Mouse (Mus musculus): ENCODE measurements around the gene Hyou1. TPM values are rescaled to one million over a fixed set of nuclear protein-coding genes. Genes with fewer than 3 reads are reported as not detected.
"Not testable (repeated sequence)": the region's sequence is repeated elsewhere in the genome, so short reads cannot be mapped to it uniquely, and the experiment has no call there.

Gene Hyou1
- polyA plus RNA-seq, 1 experiment from 2014 or later, result 23.4 TPM

DNA sequence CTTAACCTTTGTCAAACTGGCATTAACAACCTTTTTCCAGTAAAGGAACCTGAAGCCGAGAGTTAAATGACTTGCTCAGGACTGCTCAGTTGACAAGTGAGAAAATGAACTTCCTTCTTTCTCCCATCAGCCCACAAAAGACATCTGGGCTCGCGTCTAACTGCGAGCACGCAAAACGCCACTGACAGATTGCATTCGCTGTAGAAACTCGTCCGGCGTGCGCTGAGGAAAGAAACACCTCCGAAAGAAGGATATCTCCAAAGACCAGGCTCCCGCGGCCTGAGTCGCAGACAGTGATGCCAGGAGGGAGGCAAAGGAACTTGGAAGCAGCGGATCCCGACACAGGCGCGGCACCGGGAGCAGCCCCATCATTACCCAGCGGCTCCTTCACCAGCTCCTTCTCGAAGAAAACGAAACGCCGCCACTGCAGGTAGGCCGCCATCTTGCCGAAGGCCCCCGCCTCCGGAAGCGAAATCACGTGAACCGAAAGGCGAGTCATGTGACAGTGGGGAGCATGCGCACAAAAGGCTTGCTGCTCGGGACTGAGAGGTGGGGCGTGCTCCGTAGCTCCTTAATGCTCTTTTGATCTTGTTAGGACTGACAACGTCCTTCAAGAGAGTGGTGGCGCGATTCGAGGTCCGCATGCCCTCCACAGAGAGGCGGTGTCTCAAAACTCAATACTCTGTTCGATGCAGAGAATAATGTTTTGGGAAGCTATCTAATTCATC lies 17.9 kb upstream of the Hyou1 start, which contains the start of gene Vps11:
Vps11 (minus strand) TSS at position 481 of the 728 bp plus-strand sequence.
- H3K4me1 ChIP-seq, result peaks cover 7% of the 10 kb centered on the region
- H3K36me3 ChIP-seq, result peaks cover 31% of the 10 kb centered on the region
- under 1% methylated on average over 44 of the region's 44 CpGs for WGBS
- H3K27me3 ChIP-seq (ENCODE audit: insufficient read depth, poor library complexity, severe bottlenecking), result no peaks in the 10 kb centered on the region
- peak; percentile 99 for DNase-seq (ENCODE audit: low spot score)
- no peaks in the 10 kb centered on the region for H3K9me3 ChIP-seq
- H3K4me3 ChIP-seq, result peak within 1 kb of the TSS; percentile 95
- H3K27ac ChIP-seq, result peak within 1 kb of the TSS; percentile 87

- H3K27me3 ChIP-seq (ENCODE audit: insufficient read depth, poor library complexity, severe bottlenecking); DNase-seq (ENCODE audit: low spot score); H3K9me3 ChIP-seq; H3K4me1 ChIP-seq: not testable (repeated sequence)
- peaks cover 25% of the 10 kb centered on the region for H3K36me3 ChIP-seq
- H3K27ac ChIP-seq, result peak overlapping the region; percentile 87
- WGBS, result 39% methylated on average over 4 of the region's 4 CpGs
- H3K4me3 ChIP-seq, result peak overlapping the region; percentile 95
Observed at GRCm38 (mm10) chr9:44361931-44362330, 17.4 kb upstream of the Hyou1 start.

DNA sequence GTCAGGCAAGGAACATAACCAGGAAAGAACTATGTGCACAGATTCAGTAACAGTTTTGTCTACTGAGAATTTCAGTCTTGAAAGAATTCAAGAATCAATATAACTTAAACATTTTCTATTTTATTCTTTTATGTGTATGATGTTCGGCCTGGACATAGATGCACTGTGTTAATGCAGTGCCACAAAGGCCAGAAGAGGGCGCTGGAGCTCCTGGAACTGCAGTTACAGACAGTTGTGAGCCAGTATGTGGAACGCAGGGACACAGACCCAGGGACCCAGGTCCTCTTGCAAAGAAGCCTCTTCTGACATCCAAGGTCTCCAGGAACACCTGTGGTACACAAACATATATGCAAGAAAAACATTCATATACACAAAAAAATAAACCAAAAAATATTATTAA lies 14.8 kb upstream of the Hyou1 start:
- Histone ChIP-seq H3K27ac (no peak overlapping the region), H3K27me3 (ENCODE audit: insufficient read depth, poor library complexity, severe bottlenecking) (no peaks in the 10 kb centered on the region), H3K36me3 (peaks cover 3% of the 10 kb centered on the region), H3K4me1 (peaks cover 7% of the 10 kb centered on the region), H3K4me3 (no peak overlapping the region), H3K9me3 (no peaks in the 10 kb centered on the region)
- 66% methylated on average over 3 of the region's 3 CpGs for WGBS
- no peak for DNase-seq (ENCODE audit: low spot score)

GRCm38 (mm10) chr9:44373386-44373785 lies 5.9 kb upstream of the Hyou1 start:
- Histone ChIP-seq H3K4me3 (no peak overlapping the region), H3K36me3 (no peaks in the 10 kb centered on the region), H3K27ac (no peak overlapping the region), H3K27me3 (ENCODE audit: insufficient read depth, poor library complexity, severe bottlenecking) (no peaks in the 10 kb centered on the region), H3K4me1 (peaks cover 4% of the 10 kb centered on the region; the same call in 1 of the 2 replicates), H3K9me3 (no peaks in the 10 kb centered on the region)
- DNase-seq (ENCODE audit: low spot score), result no peak

GRCm38 (mm10) chr9:44376141-44376540 lies 3.1 kb upstream of the Hyou1 start:
- Histone ChIP-seq H3K9me3 (no peaks in the 10 kb centered on the region), H3K4me1 (peaks cover 20% of the 10 kb centered on the region), H3K27me3 (ENCODE audit: insufficient read depth, poor library complexity, severe bottlenecking) (no peaks in the 10 kb centered on the region), H3K27ac (no peak overlapping the region), H3K36me3 (peaks cover 8% of the 10 kb centered on the region), H3K4me3 (no peak overlapping the region)
- no peak for DNase-seq (ENCODE audit: low spot score)
- WGBS, result 90% methylated on average over 6 of the region's 6 CpGs

DNA sequence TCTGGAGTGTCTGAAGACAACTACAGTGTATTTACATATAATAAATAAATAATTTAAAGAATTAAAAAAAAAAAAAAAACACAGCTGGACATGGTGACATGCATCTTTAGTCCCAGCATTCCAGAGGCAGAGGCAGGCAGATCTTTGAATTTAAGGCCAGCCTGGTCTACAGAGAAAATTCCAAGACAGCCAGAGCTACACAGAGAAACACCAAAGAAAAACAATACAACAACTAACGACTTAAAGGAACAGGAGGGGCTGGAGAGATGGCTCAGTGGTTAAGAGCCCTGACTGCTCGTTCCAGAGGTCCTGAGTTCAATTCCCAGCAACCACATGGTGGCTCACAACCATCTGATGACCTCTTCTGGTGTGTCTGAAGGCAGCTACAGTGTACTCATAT lies 2.0 kb upstream of the Hyou1 start:
- 86% methylated on average over 2 of the region's 2 CpGs for WGBS
- H3K27me3 ChIP-seq (ENCODE audit: insufficient read depth, poor library complexity, severe bottlenecking); H3K4me3 ChIP-seq; H3K9me3 ChIP-seq; DNase-seq (ENCODE audit: low spot score); H3K27ac ChIP-seq: not testable (repeated sequence)
- Histone ChIP-seq H3K4me1 (peaks cover 20% of the 10 kb centered on the region), H3K36me3 (peaks cover 20% of the 10 kb centered on the region)

- DNase-seq (ENCODE audit: low spot score), result no peak
- Histone ChIP-seq H3K9me3 (no peaks in the 10 kb centered on the region), H3K27me3 (ENCODE audit: insufficient read depth, poor library complexity, severe bottlenecking) (no peaks in the 10 kb centered on the region), H3K4me1 (peaks cover 20% of the 10 kb centered on the region), H3K36me3 (peaks cover 29% of the 10 kb centered on the region), H3K4me3 (peak overlapping the region; percentile 84), H3K27ac (peak overlapping the region; percentile 92; the same call in 1 of the 2 replicates)
- 82% methylated on average over 5 of the region's 5 CpGs for WGBS
Observed at GRCm38 (mm10) chr9:44378153-44378730, 1.0 kb upstream of the Hyou1 start.

DNA sequence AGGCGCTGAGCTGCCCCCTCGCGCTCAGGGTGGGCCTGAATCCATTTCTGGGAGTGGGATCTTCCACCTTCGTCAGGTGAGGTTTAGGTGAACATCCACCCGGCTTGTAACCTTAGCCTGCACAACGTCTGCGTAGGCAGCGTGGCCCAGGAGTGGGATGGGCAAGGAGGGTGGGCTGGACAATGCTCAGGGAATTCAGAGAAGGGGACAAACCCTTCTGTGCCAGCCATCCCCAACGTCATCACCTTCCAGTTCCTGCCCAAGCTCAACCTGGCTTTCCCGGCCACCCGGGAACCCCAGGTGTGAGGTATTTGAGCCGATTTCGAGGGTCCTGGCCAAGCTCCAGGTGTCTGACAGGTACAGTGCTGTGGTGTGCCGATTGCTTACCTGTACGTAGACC lies 572 bp downstream of the Hyou1 start:
- Histone ChIP-seq H3K27ac (peak overlapping the region; percentile 92), H3K9me3 (no peaks in the 10 kb centered on the region), H3K27me3 (ENCODE audit: insufficient read depth, poor library complexity, severe bottlenecking) (no peaks in the 10 kb centered on the region), H3K4me3 (peak overlapping the region; percentile 84), H3K36me3 (peaks cover 46% of the 10 kb centered on the region), H3K4me1 (peaks cover 20% of the 10 kb centered on the region)
- 7% methylated on average over 15 of the region's 15 CpGs for WGBS
- no peak for DNase-seq (ENCODE audit: low spot score)

GRCm38 (mm10) chr9:44384596-44384995 lies 5.3 kb downstream of the Hyou1 start:
- 90% methylated on average over 13 of the region's 13 CpGs for WGBS
- peaks cover 93% of the 10 kb centered on the region for H3K36me3 ChIP-seq

GRCm38 (mm10) chr9:44387221-44387620 lies 7.9 kb downstream of the Hyou1 start:
- Histone ChIP-seq H3K27me3 (ENCODE audit: insufficient read depth, poor library complexity, severe bottlenecking) (no peaks in the 10 kb centered on the region), H3K9me3 (no peaks in the 10 kb centered on the region), H3K4me1 (no peaks in the 10 kb centered on the region), H3K27ac (no peak overlapping the region), H3K36me3 (peaks cover 99% of the 10 kb centered on the region), H3K4me3 (no peak overlapping the region)
- no peak for DNase-seq (ENCODE audit: low spot score)
- WGBS, result 75% methylated on average over 3 of the region's 3 CpGs

More at GRCm38 (mm10) chr9:44384596-44384995, 5.3 kb downstream of the Hyou1 start:
- H3K27me3 ChIP-seq (ENCODE audit: insufficient read depth, poor library complexity, severe bottlenecking), result no peaks in the 10 kb centered on the region
- no peaks in the 10 kb centered on the region for H3K9me3 ChIP-seq
- no peak overlapping the region for H3K27ac ChIP-seq
- peaks cover 11% of the 10 kb centered on the region for H3K4me1 ChIP-seq
- no peak for DNase-seq (ENCODE audit: low spot score)
- H3K4me3 ChIP-seq, result no peak overlapping the region

DNA sequence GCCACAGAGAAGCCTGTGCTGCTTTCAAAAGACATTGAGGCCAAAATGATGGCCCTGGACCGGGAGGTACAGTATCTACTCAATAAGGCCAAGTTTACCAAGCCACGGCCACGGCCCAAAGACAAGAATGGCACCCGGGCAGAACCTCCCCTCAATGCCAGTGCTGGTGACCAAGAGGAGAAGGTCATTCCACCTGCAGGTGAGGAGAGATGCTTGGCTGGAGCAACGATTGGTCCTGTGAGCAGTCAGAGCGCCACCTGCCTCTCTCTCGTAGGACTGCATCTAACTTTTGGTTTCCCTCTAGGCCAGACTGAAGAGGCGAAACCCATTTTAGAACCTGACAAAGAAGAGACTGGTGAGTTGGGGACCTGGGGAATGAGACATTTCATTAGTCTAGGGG lies 10.0 kb downstream of the Hyou1 start:
- Histone ChIP-seq H3K36me3 (peaks cover 87% of the 10 kb centered on the region), H3K9me3 (no peaks in the 10 kb centered on the region), H3K4me3 (no peak overlapping the region), H3K27ac (no peak overlapping the region), H3K4me1 (no peaks in the 10 kb centered on the region), H3K27me3 (ENCODE audit: insufficient read depth, poor library complexity, severe bottlenecking) (no peaks in the 10 kb centered on the region)
- DNase-seq (ENCODE audit: low spot score), result no peak
- WGBS, result 61% methylated on average over 8 of the region's 8 CpGs

DNA sequence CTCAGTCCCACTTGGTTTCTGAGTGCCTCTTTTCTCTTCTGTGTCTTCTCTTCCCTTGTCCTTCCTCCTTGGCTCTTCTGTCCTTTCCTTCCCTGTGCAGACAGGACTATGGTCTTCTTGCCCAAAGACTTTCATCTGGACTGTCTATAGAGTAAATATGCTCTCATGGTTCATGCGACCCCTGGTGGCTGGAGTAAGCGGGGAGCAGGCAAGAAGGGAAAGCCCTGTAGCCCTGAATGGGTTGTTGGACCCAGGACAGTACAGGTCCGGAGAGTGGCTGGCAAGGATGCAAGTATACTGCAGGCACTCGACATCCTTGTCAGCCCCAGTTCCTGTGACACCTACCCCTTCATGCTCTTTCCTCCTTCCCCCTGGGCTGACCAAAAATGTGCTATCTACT lies 12.2 kb downstream of the Hyou1 start:
- Histone ChIP-seq H3K4me1 (peaks cover 5% of the 10 kb centered on the region), H3K4me3 (no peak overlapping the region), H3K9me3 (no peaks in the 10 kb centered on the region), H3K27me3 (ENCODE audit: insufficient read depth, poor library complexity, severe bottlenecking) (no peaks in the 10 kb centered on the region), H3K36me3 (peaks cover 65% of the 10 kb centered on the region), H3K27ac (no peak overlapping the region)
- 37% methylated on average over 4 of the region's 4 CpGs for WGBS
- no peak for DNase-seq (ENCODE audit: low spot score)

GRCm38 (mm10) chr9:44396684-44397411 lies 17.6 kb downstream of the Hyou1 start, which contains the start of gene Slc37a4:
TSS of gene Slc37a4 (plus strand) at chr9:44396852.
- Histone ChIP-seq H3K27ac (peak within 1 kb of the TSS; percentile 94), H3K9me3 (no peaks in the 10 kb centered on the region), H3K27me3 (ENCODE audit: insufficient read depth, poor library complexity, severe bottlenecking) (no peaks in the 10 kb centered on the region), H3K4me3 (peak within 1 kb of the TSS; percentile 83), H3K4me1 (peaks cover 24% of the 10 kb centered on the region), H3K36me3 (peaks cover 42% of the 10 kb centered on the region)
- under 1% methylated on average over 43 of the region's 43 CpGs for WGBS
- peak; percentile 100 for DNase-seq (ENCODE audit: low spot score)

Data from heart, embryonic 10.5 days (tissue).